Mouse (Mus musculus) limb, embryonic 11.5 days (tissue): ENCODE data around the gene Tmed1. TPM values are rescaled to one million over a fixed set of nuclear protein-coding genes. Genes with fewer than 3 reads are reported as not detected.
A peak's percentile ranks its signal among the peaks of the same experiment; 100 is the strongest.

Source experiments
- ATAC-seq: fragments of 200-750 bp; cut with Nextera tagmentation; 2 replicates; pipeline ENCODE4 v1.8.0; 2017; ENCODE audit warnings: low read depth; ENCODE audit not compliant: insufficient number of reproducible peaks, low FRiP score, low TSS enrichment
- DNase-seq: peaks from one replicate; pipeline ENCODE4 v3.0.0-alpha.2; 2015; ENCODE audit warnings: low spot score
- H3K27ac ChIP-seq: fragments of 300-500 bp; sonication (generic); replicated peaks from 2 replicates; pipeline ENCODE4 v1.5.1; 2014; ENCODE audit warnings: low read depth, mild to moderate bottlenecking, low read length
- H3K27me3 ChIP-seq: fragments of 300-500 bp; sonication (generic); 2 replicates; pipeline ENCODE4 v1.6.1; 2014; ENCODE audit warnings: mild to moderate bottlenecking, low read length, mixed read lengths; ENCODE audit not compliant: control insufficient read depth, insufficient read depth
- H3K36me3 ChIP-seq: fragments of 300-500 bp; sonication (generic); 2 replicates; pipeline ENCODE4 v1.6.1; 2014; ENCODE audit warnings: mild to moderate bottlenecking, low read length, moderate library complexity, mixed read lengths; ENCODE audit not compliant: control insufficient read depth, insufficient read depth
- H3K4me1 ChIP-seq: fragments of 300-500 bp; sonication (generic); 2 replicates; pipeline ENCODE4 v1.6.1; 2014; ENCODE audit warnings: low read length, mixed read lengths; ENCODE audit not compliant: control insufficient read depth, insufficient read depth
- H3K4me2 ChIP-seq: fragments of 300-500 bp; sonication (generic); 2 replicates; pipeline ENCODE4 v1.6.1; 2014; ENCODE audit warnings: low read depth, mild to moderate bottlenecking, moderate library complexity; ENCODE audit not compliant: severe bottlenecking
- H3K4me3 ChIP-seq: fragments of 300-500 bp; sonication (generic); 2 replicates; pipeline ENCODE4 v1.5.1; 2014; ENCODE audit warnings: low read depth, low read length
- H3K9ac ChIP-seq: fragments of 300-500 bp; sonication (generic); 2 replicates; pipeline ENCODE4 v1.6.1; 2014; ENCODE audit warnings: mild to moderate bottlenecking, low read length
- H3K9me3 ChIP-seq: fragments of 300-500 bp; sonication (generic); 2 replicates; pipeline ENCODE4 v1.6.1; 2016; ENCODE audit warnings: low read length; ENCODE audit not compliant: control insufficient read depth
- WGBS: fragments of 180-500 bp; shearing (Covaris S2); extraction: QIAGEN DNeasy Blood & Tissue Kit; methylation state at CpG from one replicate; pipeline ENCODE4 v1.1.7; 2014; 5-methylcytosine and 5-hydroxymethylcytosine counted together
- polyA plus RNA-seq: library from polyadenylated mRNA; unstranded; fragments of >200 nt; fragmentation: Nextera tagmentation; extraction: Ambion mirVana; gene quantifications from 2 replicates; pipeline ENCODE4 v1.2.1, GENCODE M21; 2014

Gene Tmed1
- polyA plus RNA-seq = 97.0 and 99.6 TPM in 2 replicates

GRCm38 (mm10) chr9:21509772-21510688, at the start of gene Tmed1:
Tmed1 (minus strand) TSS chr9:21510252.
- WGBS = under 1% methylated on average over 44 of the region's 44 CpGs
- peak within 1 kb of the TSS; percentile 82 for H3K27ac ChIP-seq
- H3K9me3 ChIP-seq = no peaks in the 10 kb centered on the region
- peak within 1 kb of the TSS; percentile 51 for H3K4me3 ChIP-seq
- H3K4me2 ChIP-seq = peak within 1 kb of the TSS; percentile 62
- peak within 1 kb of the TSS; percentile 70 for H3K9ac ChIP-seq
- H3K27me3 ChIP-seq = no peaks in the 10 kb centered on the region
- peaks cover 7% of the 10 kb centered on the region for H3K4me1 ChIP-seq
- DNase-seq (peak; percentile 95), ATAC-seq (peak; percentile 94)
- H3K36me3 ChIP-seq = peaks cover 11% of the 10 kb centered on the region

GRCm38 (mm10) chr9:21559151-21559550, 49.1 kb upstream of the Tmed1 start:
- WGBS = 92% methylated on average over 3 of the region's 3 CpGs
- Histone ChIP-seq H3K4me1 (no peaks in the 10 kb centered on the region), H3K4me3 (no peak overlapping the region), H3K27ac (no peak overlapping the region), H3K9ac (no peak overlapping the region), H3K27me3 (no peaks in the 10 kb centered on the region), H3K4me2 (no peak overlapping the region), H3K9me3 (no peaks in the 10 kb centered on the region), H3K36me3 (no peaks in the 10 kb centered on the region; the same call in 1 of the 2 replicates)
- DNase-seq (no peak), ATAC-seq (no peak)

- WGBS = 90% methylated on average over 4 of the region's 4 CpGs
- Histone ChIP-seq H3K9ac (no peak overlapping the region), H3K4me2 (no peak overlapping the region), H3K27me3 (no peaks in the 10 kb centered on the region), H3K4me3 (no peak overlapping the region), H3K36me3 (no peaks in the 10 kb centered on the region; the same call in 1 of the 2 replicates), H3K9me3 (no peaks in the 10 kb centered on the region), H3K27ac (no peak overlapping the region; the same call in 1 of the 2 replicates), H3K4me1 (no peaks in the 10 kb centered on the region)
- ATAC-seq (no peak), DNase-seq (no peak)
Measured at GRCm38 (mm10) chr9:21558366-21558765, 48.3 kb upstream of the Tmed1 start.

- no peak overlapping the region for H3K9ac ChIP-seq
- H3K4me3 ChIP-seq = no peak overlapping the region
- no peaks in the 10 kb centered on the region; the same call in 1 of the 2 replicates for H3K36me3 ChIP-seq
- no peaks in the 10 kb centered on the region for H3K4me1 ChIP-seq
- no peaks in the 10 kb centered on the region for H3K9me3 ChIP-seq
- H3K4me2 ChIP-seq = no peak overlapping the region
- H3K27me3 ChIP-seq = no peaks in the 10 kb centered on the region
- ATAC-seq (no peak), DNase-seq (no peak)
- WGBS = 93% methylated on average over 2 of the region's 2 CpGs
- H3K27ac ChIP-seq = no peak overlapping the region
Measured at GRCm38 (mm10) chr9:21557556-21557955, 47.5 kb upstream of the Tmed1 start.

GRCm38 (mm10) chr9:21556996-21557395, 46.9 kb upstream of the Tmed1 start:
- H3K9me3 ChIP-seq = no peaks in the 10 kb centered on the region
- H3K36me3 ChIP-seq = no peaks in the 10 kb centered on the region; the same call in 1 of the 2 replicates
- 92% methylated on average over 2 of the region's 2 CpGs for WGBS
- no peak overlapping the region for H3K4me3 ChIP-seq
- ATAC-seq (no peak), DNase-seq (no peak)
- H3K4me1 ChIP-seq = no peaks in the 10 kb centered on the region
- H3K27ac ChIP-seq = no peak overlapping the region
- no peak overlapping the region for H3K9ac ChIP-seq
- H3K4me2 ChIP-seq = no peak overlapping the region
- H3K27me3 ChIP-seq = no peaks in the 10 kb centered on the region

GRCm38 (mm10) chr9:21555198-21555742, 45.2 kb upstream of the Tmed1 start:
- H3K4me1 ChIP-seq = no peaks in the 10 kb centered on the region
- no peak for DNase-seq
- no peaks in the 10 kb centered on the region for H3K9me3 ChIP-seq
- no peaks in the 10 kb centered on the region for H3K27me3 ChIP-seq
- H3K36me3 ChIP-seq = peaks cover 3% of the 10 kb centered on the region; the same call in 1 of the 2 replicates
- no peak for ATAC-seq
- no peak overlapping the region for H3K9ac ChIP-seq
- no peak overlapping the region for H3K27ac ChIP-seq
- WGBS = 89% methylated on average over 6 of the region's 6 CpGs
- H3K4me2 ChIP-seq = no peak overlapping the region
- H3K4me3 ChIP-seq = no peak overlapping the region

GRCm38 (mm10) chr9:21553607-21554273, 43.7 kb upstream of the Tmed1 start:
- H3K36me3 ChIP-seq = peaks cover 3% of the 10 kb centered on the region; the same call in 1 of the 2 replicates
- H3K4me3 ChIP-seq = no peak overlapping the region
- H3K27ac ChIP-seq = no peak overlapping the region
- H3K4me2 ChIP-seq = no peak overlapping the region
- DNase-seq (no peak), ATAC-seq (no peak)
- H3K27me3 ChIP-seq = no peaks in the 10 kb centered on the region
- H3K4me1 ChIP-seq = 0 out of 2 replicates have a peak, but pooled peaks cover under 1% of the 10 kb centered on the region
- no peak overlapping the region for H3K9ac ChIP-seq
- no peaks in the 10 kb centered on the region for H3K9me3 ChIP-seq
- WGBS = 87% methylated on average over 6 of the region's 6 CpGs

GRCm38 (mm10) chr9:21551049-21551448, 41.0 kb upstream of the Tmed1 start:
- H3K36me3 ChIP-seq = peaks cover 3% of the 10 kb centered on the region; the same call in 1 of the 2 replicates
- peaks cover 8% of the 10 kb centered on the region; the same call in 1 of the 2 replicates for H3K4me1 ChIP-seq
- H3K9ac ChIP-seq = no peak overlapping the region
- H3K4me2 ChIP-seq = no peak overlapping the region
- WGBS = 86% methylated on average over 2 of the region's 2 CpGs
- no peak overlapping the region for H3K4me3 ChIP-seq
- H3K27me3 ChIP-seq = no peaks in the 10 kb centered on the region
- H3K27ac ChIP-seq = no peak overlapping the region
- H3K9me3 ChIP-seq = no peaks in the 10 kb centered on the region
- DNase-seq (no peak), ATAC-seq (no peak)
